Mouse (Mus musculus): ENCODE data around the gene Selenoo. TPM values are rescaled to one million over a fixed set of nuclear protein-coding genes. Genes with fewer than 3 reads are reported as not detected.

Selenoo gene
- polyA plus RNA-seq, 1 experiment: 37.1 TPM

GRCm38 (mm10) chr15:89073993-89074603 lies 14.8 kb upstream of the Selenoo start:
- DNase-seq: no peak
- no peak overlapping the region for H3K4me3 ChIP-seq (replicated peaks; ENCODE audit: extremely low read depth, low read depth, low read length)
- TF ChIP-seq CTCF (IDR thresholded peaks at IDR 0.05; ENCODE audit: insufficient read depth, low read length): no peak
- no peak for TF ChIP-seq POLR2A (IDR thresholded peaks at IDR 0.05; ENCODE audit: borderline replicate concordance, extremely low read depth, low read depth, low read length)
- WGBS: 66% methylated on average over 10 of the region's 10 CpGs
- H3K4me1 ChIP-seq (ENCODE audit: control insufficient read depth, insufficient read depth, low read length): peaks cover 14% of the 10 kb centered on the region; the same call in 1 of the 2 replicates

DNA sequence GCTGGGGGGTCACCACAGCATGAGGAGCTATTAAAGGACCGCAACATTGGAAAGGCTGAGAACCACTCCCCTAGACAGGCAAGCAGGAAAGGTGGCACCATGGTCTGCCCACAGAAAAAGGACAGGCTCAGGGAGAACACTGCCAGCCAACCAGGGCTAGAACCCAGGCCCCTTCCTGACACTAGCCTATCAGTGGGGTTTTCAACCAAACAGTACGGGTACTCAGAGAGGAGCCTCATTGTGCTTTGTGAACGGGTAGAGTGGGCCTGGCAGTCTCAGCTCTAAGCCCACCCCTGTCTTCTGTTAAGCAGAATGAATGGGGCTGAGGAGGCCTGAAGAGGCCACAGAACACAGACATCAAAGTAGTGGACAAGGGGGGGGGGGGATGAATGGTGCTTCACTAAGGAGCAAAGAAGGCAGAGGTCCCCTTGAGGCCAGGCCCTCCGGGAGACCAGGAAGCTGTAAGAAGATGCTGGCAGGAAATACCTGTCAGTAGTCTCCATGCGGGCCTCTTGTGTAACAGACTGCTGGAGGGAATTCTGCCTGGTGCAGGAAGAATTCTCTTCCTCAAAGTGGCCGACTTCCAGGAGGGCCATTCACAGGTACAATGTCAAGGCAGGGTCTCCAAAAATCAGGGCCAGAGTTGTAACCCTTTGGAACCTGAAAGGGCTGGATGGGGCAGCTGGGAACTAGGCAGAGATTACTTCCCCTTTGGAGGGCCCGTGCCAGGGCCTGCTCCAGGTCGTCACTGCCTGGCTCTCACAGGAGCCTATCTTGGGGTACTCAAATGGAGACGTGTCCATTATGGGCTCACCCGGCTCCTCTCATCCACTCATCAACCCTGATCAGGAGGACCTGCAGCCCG lies 14.0 kb upstream of the Selenoo start, which contains the start of gene Trabd:
Trabd (plus strand) TSS at position 512 of the 865 bp plus-strand sequence.
- 17% methylated on average over 11 of the region's 11 CpGs for WGBS
- no peak for DNase-seq
- TF ChIP-seq POLR2A (IDR thresholded peaks at IDR 0.05; ENCODE audit: borderline replicate concordance, extremely low read depth, low read depth, low read length): no peak
- no peak for TF ChIP-seq CTCF (IDR thresholded peaks at IDR 0.05; ENCODE audit: insufficient read depth, low read length)
- H3K4me3 ChIP-seq (replicated peaks; ENCODE audit: extremely low read depth, low read depth, low read length): peak within 1 kb of the TSS; percentile 98
- H3K4me1 ChIP-seq (ENCODE audit: control insufficient read depth, insufficient read depth, low read length): peaks cover 14% of the 10 kb centered on the region; the same call in 1 of the 2 replicates

GRCm38 (mm10) chr15:89075478-89076147 lies 13.3 kb upstream of the Selenoo start:
- Histone ChIP-seq H3K4me3 (replicated peaks; ENCODE audit: extremely low read depth, low read depth, low read length) (peak overlapping the region; percentile 98), H3K4me1 (ENCODE audit: control insufficient read depth, insufficient read depth, low read length) (peaks cover 14% of the 10 kb centered on the region; the same call in 1 of the 2 replicates)
- WGBS: under 1% methylated on average over 59 of the region's 59 CpGs
- DNase-seq: peak; percentile 86
- TF ChIP-seq POLR2A (IDR thresholded peaks at IDR 0.05; ENCODE audit: borderline replicate concordance, extremely low read depth, low read depth, low read length) (peak; percentile 51; the same call in 1 of the 2 replicates), CTCF (IDR thresholded peaks at IDR 0.05; ENCODE audit: insufficient read depth, low read length) (no peak)

GRCm38 (mm10) chr15:89076156-89076731 lies 12.6 kb upstream of the Selenoo start:
- Histone ChIP-seq H3K4me3 (replicated peaks; ENCODE audit: extremely low read depth, low read depth, low read length) (peak overlapping the region; percentile 62), H3K4me1 (ENCODE audit: control insufficient read depth, insufficient read depth, low read length) (peaks cover 14% of the 10 kb centered on the region; the same call in 1 of the 2 replicates)
- WGBS: under 1% methylated on average over 39 of the region's 39 CpGs
- TF ChIP-seq POLR2A (IDR thresholded peaks at IDR 0.05; ENCODE audit: borderline replicate concordance, extremely low read depth, low read depth, low read length): no peak
- no peak for TF ChIP-seq CTCF (IDR thresholded peaks at IDR 0.05; ENCODE audit: insufficient read depth, low read length)
- peak; percentile 67 for DNase-seq

GRCm38 (mm10) chr15:89078208-89078836 lies 10.6 kb upstream of the Selenoo start:
- DNase-seq: peak; percentile 47
- WGBS: 14% methylated on average over 9 of the region's 9 CpGs
- H3K4me3 ChIP-seq (replicated peaks; ENCODE audit: extremely low read depth, low read depth, low read length): peak overlapping the region; percentile 22
- peaks cover 14% of the 10 kb centered on the region; the same call in 1 of the 2 replicates for H3K4me1 ChIP-seq (ENCODE audit: control insufficient read depth, insufficient read depth, low read length)
- TF ChIP-seq POLR2A (IDR thresholded peaks at IDR 0.05; ENCODE audit: borderline replicate concordance, extremely low read depth, low read depth, low read length) (peak; percentile 29; the same call in 1 of the 2 replicates), CTCF (IDR thresholded peaks at IDR 0.05; ENCODE audit: insufficient read depth, low read length) (no peak)

- H3K4me3 ChIP-seq (replicated peaks; ENCODE audit: extremely low read depth, low read depth, low read length): no peak overlapping the region
- H3K4me1 ChIP-seq (ENCODE audit: control insufficient read depth, insufficient read depth, low read length): no peaks in the 10 kb centered on the region
- 100% methylated on average over 1 of the region's 1 CpGs for WGBS
- no peak for DNase-seq
- TF ChIP-seq POLR2A (IDR thresholded peaks at IDR 0.05; ENCODE audit: borderline replicate concordance, extremely low read depth, low read depth, low read length) (no peak), CTCF (IDR thresholded peaks at IDR 0.05; ENCODE audit: insufficient read depth, low read length) (no peak)
These were observed 5.0 kb upstream of the Selenoo start for GRCm38 (mm10) chr15:89083906-89084305.

- no peak for DNase-seq
- Histone ChIP-seq H3K4me1 (ENCODE audit: control insufficient read depth, insufficient read depth, low read length) (no peaks in the 10 kb centered on the region), H3K4me3 (replicated peaks; ENCODE audit: extremely low read depth, low read depth, low read length) (no peak overlapping the region)
- TF ChIP-seq POLR2A (IDR thresholded peaks at IDR 0.05; ENCODE audit: borderline replicate concordance, extremely low read depth, low read depth, low read length): no peak
- TF ChIP-seq CTCF (IDR thresholded peaks at IDR 0.05; ENCODE audit: insufficient read depth, low read length): no peak
- WGBS: 79% methylated on average over 2 of the region's 2 CpGs
These were observed 4.1 kb upstream of the Selenoo start for GRCm38 (mm10) chr15:89084826-89085225.

DNA sequence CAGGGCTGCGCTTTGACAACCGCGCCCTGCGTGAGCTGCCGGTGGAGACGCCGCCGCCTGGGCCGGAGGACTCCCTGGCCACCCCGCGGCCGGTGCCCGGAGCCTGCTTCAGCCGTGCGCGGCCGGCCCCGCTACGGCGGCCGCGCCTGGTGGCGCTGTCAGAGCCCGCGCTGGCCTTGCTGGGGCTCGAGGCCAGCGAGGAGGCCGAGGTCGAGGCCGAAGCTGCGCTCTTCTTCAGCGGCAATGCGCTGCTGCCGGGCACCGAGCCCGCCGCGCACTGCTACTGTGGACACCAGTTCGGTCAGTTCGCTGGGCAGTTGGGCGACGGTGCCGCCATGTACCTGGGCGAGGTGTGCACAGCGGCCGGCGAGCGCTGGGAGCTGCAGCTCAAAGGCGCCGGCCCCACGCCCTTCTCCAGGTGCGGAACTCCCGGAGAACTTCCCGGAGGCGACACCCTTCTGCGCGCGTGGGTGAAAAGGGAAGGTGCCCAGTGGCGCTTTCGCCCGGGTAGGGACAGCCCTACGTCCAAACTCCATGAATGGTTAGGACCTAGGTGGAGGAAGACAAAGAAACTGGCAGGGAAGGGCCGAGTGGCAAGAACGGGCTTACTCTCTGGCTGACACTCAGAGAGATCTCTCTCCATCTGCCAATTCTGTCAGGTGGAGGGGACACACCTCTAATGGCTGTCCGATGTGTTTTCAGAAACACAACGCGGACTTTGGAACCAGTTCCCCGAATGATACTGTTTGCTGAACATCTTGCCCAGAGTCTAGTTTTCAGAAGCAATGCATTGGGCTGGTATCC lies 566 bp downstream of the Selenoo start:
- TF ChIP-seq CTCF (IDR thresholded peaks at IDR 0.05; ENCODE audit: insufficient read depth, low read length): no peak
- DNase-seq: no peak

More for the DNA sequence above, 566 bp downstream of the Selenoo start:
- 1% methylated on average over 68 of the region's 68 CpGs for WGBS
- H3K4me3 ChIP-seq (replicated peaks; ENCODE audit: extremely low read depth, low read depth, low read length): peak overlapping the region; percentile 80
- no peaks in the 10 kb centered on the region for H3K4me1 ChIP-seq (ENCODE audit: control insufficient read depth, insufficient read depth, low read length)
